ENCODE assay signal across 8 mouse cellular contexts in genomic region chr8:106399694-106400093, GRCm38 (mm10). TPM values are rescaled to one million over a fixed set of nuclear protein-coding genes. Genes with fewer than 3 reads are reported as not detected.
A peak's percentile ranks its signal among the peaks of the same experiment; 100 is the strongest.
DNase-seq lines count a peak whose midpoint lies in the region; ATAC-seq and TF ChIP-seq lines count a peak whose summit lies in the region.

No protein-coding gene starts in this region.

- peaks cover 4% of the 10 kb centered on the region; the same call in 1 of the 2 replicates for H3K4me1 ChIP-seq in brown adipose tissue, adult 24 weeks (ENCODE audit: control insufficient read depth, insufficient read depth, insufficient read length, low read length)
- peaks cover 10% of the 10 kb centered on the region; the same call in 1 of the 2 replicates for H3K4me1 ChIP-seq in heart, postnatal 0 days (ENCODE audit: control insufficient read depth, insufficient read depth)
- H3K4me1 ChIP-seq in limb, embryonic 15.5 days = peaks cover 21% of the 10 kb centered on the region

- H3K36me3 ChIP-seq in heart, postnatal 0 days (replicated peaks; ENCODE audit: control insufficient read depth, insufficient read depth, low read length) = no peaks in the 10 kb centered on the region
- H3K36me3 ChIP-seq in limb, embryonic 15.5 days = no peaks in the 10 kb centered on the region

- WGBS in heart, postnatal 0 days = 36% methylated on average over 8 of the region's 8 CpGs
- WGBS in limb, embryonic 15.5 days = 37% methylated on average over 8 of the region's 8 CpGs

- no peak overlapping the region for H3K9ac ChIP-seq in heart, postnatal 0 days (replicated peaks; ENCODE audit: low read depth, low read length)
- H3K9ac ChIP-seq in limb, embryonic 15.5 days = no peak overlapping the region

- H3K27me3 ChIP-seq in heart, postnatal 0 days (ENCODE audit: control insufficient read depth, insufficient read depth, low read length) = no peaks in the 10 kb centered on the region
- H3K27me3 ChIP-seq in limb, embryonic 15.5 days = no peaks in the 10 kb centered on the region

- TF ChIP-seq EP300 in heart, postnatal 0 days (IDR thresholded peaks at IDR 0.05; ENCODE audit: low read depth) = no peak

- no peaks in the 10 kb centered on the region for H3K9me3 ChIP-seq in heart, postnatal 0 days (replicated peaks; ENCODE audit: control insufficient read depth, low read length)
- no peaks in the 10 kb centered on the region for H3K9me3 ChIP-seq in limb, embryonic 15.5 days

- H3K4me3 ChIP-seq in layer of hippocampus, adult 2 months = no peak overlapping the region
- H3K4me3 ChIP-seq in brown adipose tissue, adult 24 weeks (ENCODE audit: insufficient read depth, low read depth, low read length) = no peak overlapping the region
- H3K4me3 ChIP-seq in heart, postnatal 0 days (ENCODE audit: low read depth, low read length) = no peak overlapping the region
- no peak overlapping the region for H3K4me3 ChIP-seq in limb, embryonic 15.5 days

- ATAC-seq in heart, postnatal 0 days (ENCODE audit: insufficient read depth, low read depth) = peak; percentile 82
- peak; percentile 74 for ATAC-seq in limb, embryonic 15.5 days (ENCODE audit: insufficient number of reproducible peaks, low FRiP score, low TSS enrichment, low read depth)
- no peak for ATAC-seq in inflammation-experienced regulatory T-cells, adult 6 months

- TF ChIP-seq CTCF in layer of hippocampus, adult 2 months (conservative IDR thresholded peaks at IDR 0.05) = no peak
- TF ChIP-seq CTCF in heart, postnatal 0 days (IDR thresholded peaks at IDR 0.05; ENCODE audit: low read depth) = no peak

- H3K4me2 ChIP-seq in heart, postnatal 0 days (ENCODE audit: low read depth, low read length) = peak overlapping the region; percentile 0; the same call in 1 of the 2 replicates
- peak overlapping the region; percentile 12; the same call in 1 of the 2 replicates for H3K4me2 ChIP-seq in limb, embryonic 15.5 days

- peak overlapping the region; percentile 7; the same call in 1 of the 2 replicates for H3K27ac ChIP-seq in layer of hippocampus, adult 2 months
- peak overlapping the region; percentile 46; the same call in 1 of the 2 replicates for H3K27ac ChIP-seq in brown adipose tissue, adult 24 weeks (replicated peaks; ENCODE audit: low read depth, low read length)
- H3K27ac ChIP-seq in heart, postnatal 0 days (ENCODE audit: low read depth) = peak overlapping the region; percentile 83
- H3K27ac ChIP-seq in limb, embryonic 15.5 days = peak overlapping the region; percentile 77

- no peak for DNase-seq in layer of hippocampus, adult 2 months (ENCODE audit: low spot score in 2 of 2)
- DNase-seq in layer of hippocampus, postnatal 25 days (ENCODE audit: extremely low spot score in 1 of 2, low spot score in 1 of 2) = no peak
- peak; percentile 85 for DNase-seq in heart, postnatal 0 days (ENCODE audit: low spot score)
- no peak for DNase-seq in spleen, postnatal 4 days (ENCODE audit: low spot score in 2 of 2)
- no peak for DNase-seq in natural killer cell, adult 2 months (ENCODE audit: low spot score in 2 of 2)

RNA-seq across cellular contexts. Expression of gene Zfp90, which starts 15.4 kb away (rescaled TPM):
- total RNA-seq in layer of hippocampus, adult 2 months (2021) = 10 to 100 TPM; 10.6 to 12.9 TPM
- total RNA-seq in layer of hippocampus, postnatal 25 days (2021) = 10 to 100 TPM; 10.9 to 13.3 TPM
- 1.0 and 2.1 TPM in 2 replicates for polyA plus RNA-seq in brown adipose tissue, adult 24 weeks (2012; ENCODE audit: insufficient read depth, insufficient read length, missing spikeins)
- 8.7 and 11.5 TPM in 2 replicates for total RNA-seq in heart, postnatal 0 days (2014; rRNA removed; ENCODE audit: low replicate concordance)
- 8.2 and 10.7 TPM in 2 replicates for polyA plus RNA-seq in heart, postnatal 0 days (2015; fragmentation: Nextera tagmentation; extraction: Ambion mirVana)
- polyA plus RNA-seq in limb, embryonic 15.5 days (2015; fragmentation: Nextera tagmentation; extraction: Ambion mirVana) = 21.1 and 22.2 TPM in 2 replicates
- 1 to 10 TPM; 2.6 to 5.2 (median 3.6) TPM for polyA plus RNA-seq in inflammation-experienced regulatory T-cells, adult 6 months (2017; shearing (Covaris generic))

Comparison
In these comparisons a context has a peak if more than half of its experiments do, and no peak if none do; other contexts are left out.
1. H3K27ac ChIP-seq: peak in every context shown above with its lines; median percentile 83 in heart, postnatal 0 days; 77 in limb, embryonic 15.5 days; 46 in brown adipose tissue, adult 24 weeks; 7 in layer of hippocampus, adult 2 months.